Mouse (Mus musculus) CH12.LX (cell line): Measurements from ENCODE around the gene Thbs4. TPM values are rescaled to one million over a fixed set of nuclear protein-coding genes. Genes with fewer than 3 reads are reported as not detected.

Source experiments
- DNase-seq: peaks from one replicate; pipeline ENCODE4 v3.0.0-alpha.2; 2013; ENCODE audit errors: extremely low read depth
- H3K27ac ChIP-seq: 2 replicates; pipeline ENCODE4 v1.5.1; 2012; ENCODE audit warnings: low read depth, mild to moderate bottlenecking, control low read depth, moderate library complexity; ENCODE audit not compliant: insufficient read depth
- H3K27me3 ChIP-seq: replicated peaks from 2 replicates; pipeline ENCODE3; 2012; ENCODE audit warnings: inconsistent platforms
- H3K36me3 ChIP-seq, 2 experiments: replicated peaks in 1 of 2; 2 replicates each; pipeline versions ENCODE3 to v1.6.1; 2012; ENCODE audit warnings: inconsistent platforms in 1 of 2, low read length in 1 of 2, mild to moderate bottlenecking in 1 of 2, mixed read lengths in 1 of 2, moderate library complexity in 1 of 2; ENCODE audit not compliant: control insufficient read depth in 1 of 2, insufficient read depth in 1 of 2
- H3K4me1 ChIP-seq, 2 experiments: 2 replicates each; pipeline ENCODE4 v1.6.1; 2012; ENCODE audit warnings: inconsistent platforms in 1 of 2, moderate library complexity in 1 of 2; ENCODE audit not compliant: insufficient read depth in 2 of 2, control insufficient read depth in 1 of 2
- H3K4me2 ChIP-seq: 2 replicates; pipeline ENCODE4 v1.6.1; 2012; ENCODE audit warnings: low read depth, mild to moderate bottlenecking, control low read depth; ENCODE audit not compliant: poor library complexity, insufficient read depth, severe bottlenecking
- H3K4me3 ChIP-seq, 3 experiments: fragments of 150-350 bp in 1 of 3; sonication (generic) in 1 of 3; replicated peaks in 1 of 3; 2 replicates each; pipeline versions ENCODE3 to v1.5.1; 2011 to 2012; ENCODE audit warnings: low read depth in 2 of 3, low read length in 2 of 3, mild to moderate bottlenecking in 2 of 3, moderate library complexity in 2 of 3, control low read depth in 1 of 3, improper control_type of control experiment in 1 of 3, inconsistent platforms in 1 of 3, mixed read lengths in 1 of 3; ENCODE audit not compliant: poor library complexity in 1 of 3
- H3K79me2 ChIP-seq: replicated peaks from 2 replicates; pipeline ENCODE4 v1.6.1; 2012; ENCODE audit warnings: mild to moderate bottlenecking, moderate library complexity; ENCODE audit not compliant: control insufficient read depth, poor library complexity, insufficient read depth, severe bottlenecking; ENCODE audit errors: extremely low read depth
- H3K9ac ChIP-seq: 2 replicates; pipeline ENCODE4 v1.6.1; 2012; ENCODE audit warnings: low read depth, mild to moderate bottlenecking, control low read depth, moderate library complexity; ENCODE audit not compliant: insufficient read depth
- H3K9me3 ChIP-seq: replicated peaks from 2 replicates; pipeline ENCODE3; 2012; ENCODE audit warnings: low read length, inconsistent platforms, mixed read lengths
- CTCF ChIP-seq, 2 experiments: IDR thresholded peaks in 1 of 2; conservative IDR thresholded peaks in 1 of 2; 2 replicates each; pipeline ENCODE4 v1.5.1; 2011 to 2012; ENCODE audit warnings: low read depth in 2 of 2, low read length in 2 of 2, improper control_type of control experiment in 1 of 2, inconsistent platforms in 1 of 2, mild to moderate bottlenecking in 1 of 2, moderate library complexity in 1 of 2
- E2F4 ChIP-seq: IDR thresholded peaks from 2 replicates; pipeline ENCODE4 v1.6.1; 2011; ENCODE audit warnings: low read depth, low read length, improper control_type of control experiment; ENCODE audit not compliant: insufficient replicate concordance
- ELF1 ChIP-seq: IDR thresholded peaks from 2 replicates; pipeline ENCODE4 v1.6.1; 2014; ENCODE audit warnings: low read depth, mild to moderate bottlenecking, inconsistent platforms, low read length, improper control_type of control experiment
- EP300 ChIP-seq: IDR thresholded peaks from 2 replicates; pipeline ENCODE4 v1.6.1; 2011; ENCODE audit warnings: low read length, improper control_type of control experiment
- JUND ChIP-seq: conservative IDR thresholded peaks from 2 replicates; pipeline ENCODE4 v1.6.1; 2011; ENCODE audit warnings: low read depth, low read length, improper control_type of control experiment
- MAX ChIP-seq: IDR thresholded peaks from 2 replicates; pipeline ENCODE4 v1.6.1; 2011; ENCODE audit warnings: low read length, improper control_type of control experiment
- MEF2A ChIP-seq: IDR thresholded peaks from 2 replicates; pipeline ENCODE4 v1.6.1; 2014; ENCODE audit warnings: low read depth, mild to moderate bottlenecking, inconsistent platforms, low read length, improper control_type of control experiment, borderline replicate concordance
- MYC ChIP-seq: IDR thresholded peaks from 2 replicates; pipeline ENCODE4 v1.6.1; 2011; ENCODE audit warnings: low read depth, mild to moderate bottlenecking, improper control_type of control experiment, low read length
- NELFE ChIP-seq: IDR thresholded peaks from 2 replicates; pipeline ENCODE4 v1.6.1; 2011; ENCODE audit warnings: low read depth, low read length, improper control_type of control experiment
- NRF1 ChIP-seq: IDR thresholded peaks from 2 replicates; pipeline ENCODE4 v1.6.1; 2014; ENCODE audit warnings: low read depth, mild to moderate bottlenecking, inconsistent platforms, low read length, improper control_type of control experiment, moderate library complexity
- RAD21 ChIP-seq: IDR thresholded peaks from 2 replicates; pipeline ENCODE4 v1.6.1; 2011; ENCODE audit warnings: low read depth, mild to moderate bottlenecking, low read length, improper control_type of control experiment, moderate library complexity
- SIN3A ChIP-seq: IDR thresholded peaks from 2 replicates; pipeline ENCODE4 v1.6.1; 2012; ENCODE audit warnings: low read length, improper control_type of control experiment, inconsistent platforms
- SMC3 ChIP-seq: IDR thresholded peaks from 2 replicates; pipeline ENCODE4 v1.6.1; 2011; ENCODE audit warnings: low read depth, low read length, improper control_type of control experiment
- ZC3H11A ChIP-seq: IDR thresholded peaks from 2 replicates; pipeline ENCODE4 v1.6.1; 2012; ENCODE audit warnings: low read depth, mild to moderate bottlenecking, inconsistent platforms, low read length, improper control_type of control experiment
- ZMIZ1 ChIP-seq: IDR thresholded peaks from 2 replicates; pipeline ENCODE4 v1.6.1; 2012; ENCODE audit warnings: low read depth, mild to moderate bottlenecking, inconsistent platforms, low read length, improper control_type of control experiment
- ZNF384 ChIP-seq: IDR thresholded peaks from 2 replicates; pipeline ENCODE4 v1.6.1; 2012; ENCODE audit warnings: low read depth, low read length, improper control_type of control experiment, inconsistent platforms
- dilution Hi-C: fragments of 300-500 bp; cut with MboI; formaldehyde crosslinking; loops from 2 replicates; pipeline ENCODE4 v1.14.3; 2020; ENCODE audit warnings: low sequenced_read_pairs; ENCODE audit not compliant: extremely low pct_unique_long_range_greater_than_20kb, extremely low pct_ligation_motif_present
- in situ Hi-C: fragments of 300-500 bp; cut with MboI; formaldehyde crosslinking; loops from 3 replicates; pipeline ENCODE4 v1.14.3; 2019; ENCODE audit warnings: low sequenced_read_pairs, low pct_ligation_motif_present, low pct_unique_long_range_greater_than_20kb, mixed read lengths
- polyA plus RNA-seq: library from polyadenylated mRNA; unstranded; fragments of >175 nt; gene quantifications from 2 replicates; pipeline ENCODE4 v1.2.1, GENCODE M21; 2012; ENCODE audit warnings: low read depth; ENCODE audit not compliant: insufficient read length
- total RNA-seq, 2 experiments: library from RNA; depleted of rRNA; stranded (reverse); fragments of 300-350 nt in 1 of 2; fragments of >200 nt in 1 of 2; gene quantifications; 2 replicates each; pipeline ENCODE4 v1.2.3; 2012 to 2014

The Thbs4 gene
- total and polyA plus RNA-seq, 3 experiments = not detected

DNA sequence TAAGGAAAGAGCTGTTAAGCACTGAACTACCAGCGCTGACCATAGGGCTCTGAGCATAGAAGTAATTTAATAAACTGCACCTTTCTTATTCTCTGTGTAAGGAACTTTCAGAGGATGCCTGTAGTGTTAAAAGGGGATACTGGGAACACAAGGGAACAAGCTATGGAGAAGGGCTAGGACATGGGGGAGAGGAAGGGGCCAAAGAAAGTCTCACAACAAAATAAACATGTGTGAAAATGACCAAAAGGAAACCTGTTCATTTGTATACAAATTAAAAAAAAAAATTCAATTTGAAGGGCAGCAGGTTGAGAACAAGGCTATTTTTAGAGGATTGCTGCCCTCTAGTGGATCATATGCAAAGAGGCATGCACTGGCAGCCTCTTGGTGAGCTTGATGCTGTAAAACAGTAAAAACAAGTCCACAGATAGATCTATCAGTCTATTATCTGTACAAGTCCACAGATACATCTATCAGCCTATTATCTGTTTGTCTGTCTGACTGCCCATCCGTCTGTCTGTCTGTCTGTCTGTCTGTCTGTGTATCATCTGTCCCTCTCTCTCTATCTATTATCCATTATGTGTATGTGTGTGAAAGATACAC lies 53.8 kb downstream of the Thbs4 start:
- Histone ChIP-seq H3K36me3 (no peaks in the 10 kb centered on the region), H3K4me1 (peaks cover 10 to 43% of the 10 kb centered on the region in 2 experiments), H3K27me3 (no peaks in the 10 kb centered on the region), H3K27ac (no peak overlapping the region), H3K4me3 (no peak overlapping the region), H3K79me2 (no peaks in the 10 kb centered on the region), H3K4me2 (no peak overlapping the region), H3K9me3 (peaks cover 11% of the 10 kb centered on the region), H3K9ac (no peak overlapping the region)
- dilution Hi-C loops = no loop called here
- peak; percentile 16; the same call in 1 of the 2 replicates for TF ChIP-seq E2F4
- peak; percentile 91 for TF ChIP-seq ZC3H11A
- no peak for TF ChIP-seq NRF1
- no peak for TF ChIP-seq ZMIZ1
- peak; percentile 74 for TF ChIP-seq MYC
- TF ChIP-seq NELFE = 0 out of 2 replicates have a peak, but pooled peaks have one; percentile 41
- TF ChIP-seq RAD21 = peak; percentile 97
- 0 out of 2 replicates have a peak, but pooled peaks have one; percentile 34 for TF ChIP-seq JUND
- TF ChIP-seq MAX = peak; percentile 74
- peak; percentile 97 for TF ChIP-seq ZNF384
- peak; percentile 89 for TF ChIP-seq SMC3
- peak; percentile 59; the same call in 1 of the 2 replicates for TF ChIP-seq MEF2A
- no peak for TF ChIP-seq SIN3A
- peak; percentile 65 to 94; a peak in 3 of 4 replicates for TF ChIP-seq CTCF (conservative IDR thresholded peaks at IDR 0.05 in 1 of 2, IDR thresholded peaks at IDR 0.05 in 1 of 2; ENCODE audit: low read depth in 2 of 2, low read length in 2 of 2)
- peak; percentile 69 for DNase-seq
- in situ Hi-C loops = loop anchor here (5.0 to 25.0 kb wide), 3 partner anchors 163 to 828 kb away; partner anchors contain the start of genes Dhfr, Msh3 and Spz1

DNA sequence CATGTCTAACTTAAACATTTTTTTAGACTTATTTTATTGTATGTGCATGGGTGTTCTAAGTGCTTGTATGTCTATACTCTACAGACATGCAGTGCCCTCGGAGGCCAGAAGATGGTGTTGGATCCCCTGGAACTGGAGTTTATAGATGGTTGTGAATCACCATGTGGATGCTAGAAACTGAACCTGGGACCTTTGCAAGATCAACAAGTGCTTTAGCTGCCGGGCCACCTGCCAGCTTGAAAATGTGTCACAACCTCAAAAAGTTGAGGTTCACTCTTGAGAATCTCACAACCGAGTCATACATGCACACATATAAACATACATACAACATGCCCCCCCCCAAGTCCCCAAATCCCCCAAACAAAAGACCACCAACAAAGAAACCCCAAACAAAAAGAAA lies 54.8 kb downstream of the Thbs4 start:
- DNase-seq = no peak
- no peak overlapping the region for H3K4me3 ChIP-seq
- H3K36me3 ChIP-seq = no peaks in the 10 kb centered on the region
- H3K79me2 ChIP-seq = no peaks in the 10 kb centered on the region
- H3K9ac ChIP-seq = no peak overlapping the region
- dilution Hi-C loops = no loop called here
- H3K27ac ChIP-seq = no peak overlapping the region
- TF ChIP-seq NELFE = no peak
- no peak for TF ChIP-seq ELF1
- TF ChIP-seq EP300 = no peak
- TF ChIP-seq CTCF (conservative IDR thresholded peaks at IDR 0.05 in 1 of 2, IDR thresholded peaks at IDR 0.05 in 1 of 2; ENCODE audit: low read depth in 2 of 2, low read length in 2 of 2) = peak in 1 of 2 experiments; percentile 36; a peak in 2 of 4 replicates
- in situ Hi-C loops = loop anchor here (5.0 to 25.0 kb wide), 3 partner anchors 163 to 828 kb away; partner anchors contain the start of genes Dhfr, Msh3 and Spz1
- peaks cover 10 to 51% of the 10 kb centered on the region in 2 experiments for H3K4me1 ChIP-seq
- H3K9me3 ChIP-seq = peaks cover 11% of the 10 kb centered on the region
- H3K4me2 ChIP-seq = no peak overlapping the region
- H3K27me3 ChIP-seq = no peaks in the 10 kb centered on the region
